Mouse (Mus musculus) brown adipose tissue, adult 24 weeks (tissue): ENCODE measurements around the gene Cpa4. TPM values are rescaled to one million over a fixed set of nuclear protein-coding genes. Genes with fewer than 3 reads are reported as not detected.

Experiments
- H3K27ac ChIP-seq: fragments of 200-500 bp; replicated peaks from 2 replicates; pipeline ENCODE4 v1.5.1; 2012; ENCODE audit warnings: low read depth, mild to moderate bottlenecking, low read length
- H3K4me1 ChIP-seq: fragments of 200-500 bp; 2 replicates; pipeline ENCODE4 v1.6.1; 2012; ENCODE audit warnings: low read length, mixed read lengths; ENCODE audit not compliant: control insufficient read depth, insufficient read depth, insufficient read length
- H3K4me3 ChIP-seq: fragments of 200-500 bp; 2 replicates; pipeline ENCODE4 v1.5.1; 2012; ENCODE audit warnings: low read depth, mild to moderate bottlenecking, low read length, moderate library complexity; ENCODE audit not compliant: insufficient read depth
- polyA plus RNA-seq: library from polyadenylated mRNA; stranded (reverse); fragments of >200 nt; gene quantifications from 2 replicates; pipeline ENCODE4 v1.2.4, GENCODE M21; 2012; ENCODE audit not compliant: missing spikeins, insufficient read depth, insufficient read length

Cpa4 gene
- polyA plus RNA-seq, 1 experiment, result not detected

DNA sequence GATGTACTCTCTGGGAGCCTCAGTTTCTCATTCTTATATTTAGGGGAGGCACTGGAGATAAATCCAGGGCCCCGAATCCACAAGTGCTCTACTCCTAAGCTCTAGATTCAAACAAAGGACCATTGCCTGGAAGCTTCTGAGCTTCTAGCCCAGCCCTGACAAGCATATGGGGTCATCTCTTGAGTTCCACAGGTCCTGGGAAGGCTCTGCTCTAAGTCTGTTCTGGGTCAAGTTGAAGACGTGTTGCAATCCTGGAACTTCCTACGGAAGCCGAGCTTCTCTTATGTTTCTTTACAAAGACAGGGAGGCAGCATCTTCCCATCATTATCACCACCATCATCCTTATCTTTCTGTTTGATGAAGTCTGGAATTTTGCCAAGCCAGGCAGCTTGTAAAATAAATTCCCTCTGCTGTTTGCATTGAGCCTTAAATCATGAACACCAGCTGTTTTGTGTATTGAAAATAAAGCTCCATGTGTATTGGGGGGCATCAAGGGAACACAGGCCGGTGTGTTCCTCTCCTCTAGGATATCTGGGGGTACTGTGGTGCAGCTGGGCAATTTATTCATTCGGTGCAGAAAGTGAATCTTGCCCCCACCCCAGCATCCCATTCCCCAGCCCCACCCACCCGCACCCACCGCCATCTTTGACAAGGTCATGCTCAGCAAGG lies 28.2 kb downstream of the Cpa4 start:
- no peaks in the 10 kb centered on the region for H3K4me1 ChIP-seq
- H3K27ac ChIP-seq, result no peak overlapping the region

DNA sequence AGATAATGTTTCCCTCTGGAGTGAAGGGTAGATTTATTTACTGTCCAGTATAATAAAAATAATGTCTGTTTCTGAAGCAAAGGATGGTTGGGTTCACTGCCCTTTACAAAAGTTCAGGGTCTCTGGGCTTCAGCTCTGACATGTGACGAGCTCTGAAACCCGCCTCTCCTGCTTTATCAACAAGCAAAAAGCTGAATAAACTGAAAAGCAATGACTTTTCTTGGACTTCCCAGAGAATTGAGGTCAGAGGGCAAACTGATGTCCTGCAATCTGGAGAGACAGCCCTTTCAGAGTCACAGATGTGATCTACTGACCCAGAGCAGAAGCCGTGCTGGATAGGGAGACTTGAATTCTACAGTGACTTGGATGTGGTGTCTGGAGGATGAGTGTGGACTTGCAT lies 31.9 kb downstream of the Cpa4 start:
- no peaks in the 10 kb centered on the region for H3K4me1 ChIP-seq
- H3K4me3 ChIP-seq, result no peak overlapping the region
- no peak overlapping the region for H3K27ac ChIP-seq

More for the DNA sequence above, 28.2 kb downstream of the Cpa4 start:
- H3K4me3 ChIP-seq, result no peak overlapping the region

- no peak overlapping the region for H3K27ac ChIP-seq
- H3K4me3 ChIP-seq, result no peak overlapping the region
- no peaks in the 10 kb centered on the region for H3K4me1 ChIP-seq
Observed at GRCm38 (mm10) chr6:30600995-30601394, 32.8 kb downstream of the Cpa4 start.

- Histone ChIP-seq H3K27ac (no peak overlapping the region), H3K4me3 (no peak overlapping the region), H3K4me1 (no peaks in the 10 kb centered on the region)
Observed at GRCm38 (mm10) chr6:30604342-30604867, 36.2 kb downstream of the Cpa4 start.

DNA sequence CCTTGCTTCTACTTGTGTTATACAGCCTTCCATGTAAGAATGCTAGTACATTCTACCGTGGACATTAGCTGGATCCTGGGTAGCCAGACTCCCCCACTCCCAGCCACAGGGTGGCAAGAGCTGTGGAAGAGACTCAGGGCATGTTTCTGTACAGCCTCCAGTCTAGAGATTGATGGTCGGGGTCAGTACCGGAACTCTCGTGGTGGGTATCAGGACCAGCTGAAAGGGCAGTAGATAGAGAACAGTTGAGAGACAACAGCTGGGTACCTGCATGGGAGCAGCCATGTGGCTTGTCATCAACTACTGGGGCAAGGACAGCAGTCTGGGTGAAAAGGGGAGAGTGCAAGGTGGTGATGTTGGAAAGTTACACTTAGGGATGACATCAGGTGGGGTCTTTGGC lies 36.9 kb downstream of the Cpa4 start:
- H3K4me3 ChIP-seq, result no peak overlapping the region
- no peaks in the 10 kb centered on the region for H3K4me1 ChIP-seq

DNA sequence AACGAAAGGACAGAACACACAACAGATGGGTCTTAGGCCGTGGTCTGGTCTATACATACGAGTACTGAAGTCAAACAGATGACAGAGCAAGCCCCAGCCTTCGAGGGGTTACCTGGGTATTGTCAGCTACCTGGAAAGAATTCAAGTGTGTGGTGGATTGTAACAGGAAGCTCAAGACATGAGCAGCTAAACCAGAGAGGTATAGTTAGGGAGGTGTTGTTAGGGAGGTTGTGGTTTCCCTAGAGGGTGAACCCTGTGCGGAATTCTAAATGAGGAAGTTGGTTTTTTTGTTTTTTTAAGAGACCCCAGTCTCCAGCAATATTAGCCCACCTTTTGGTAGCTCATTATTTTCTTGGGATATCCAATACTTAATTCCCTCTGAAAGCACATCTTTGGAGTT lies 37.5 kb downstream of the Cpa4 start:
- Histone ChIP-seq H3K27ac (no peak overlapping the region), H3K4me1 (no peaks in the 10 kb centered on the region), H3K4me3 (no peak overlapping the region)

More for the DNA sequence above, 36.9 kb downstream of the Cpa4 start:
- no peak overlapping the region for H3K27ac ChIP-seq

DNA sequence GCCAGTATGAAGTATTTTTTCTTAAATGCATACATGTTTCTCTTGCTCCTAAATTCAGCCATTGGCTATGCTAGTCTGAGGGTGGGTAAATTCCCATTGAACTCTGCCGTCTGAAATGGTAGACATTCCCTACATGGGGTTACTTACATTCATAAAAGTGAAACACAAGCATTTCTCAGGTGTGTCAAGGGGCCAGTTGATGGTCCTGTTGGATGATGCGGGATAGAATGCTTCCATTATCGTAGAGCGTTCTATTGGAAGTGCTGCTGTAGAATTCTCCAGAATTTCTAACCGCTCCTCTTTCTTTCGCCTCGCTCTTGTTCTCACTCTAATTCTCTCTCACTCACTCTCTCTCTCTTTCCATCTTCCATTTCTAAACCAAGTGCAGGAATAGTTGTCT lies 42.5 kb downstream of the Cpa4 start, which contains the start of gene Cpa5:
Cpa5 (plus strand) TSS at position 301 of the 400 bp plus-strand sequence.
- H3K4me3 ChIP-seq, result no peak within 1 kb of the TSS
- no peak within 1 kb of the TSS for H3K27ac ChIP-seq

DNA sequence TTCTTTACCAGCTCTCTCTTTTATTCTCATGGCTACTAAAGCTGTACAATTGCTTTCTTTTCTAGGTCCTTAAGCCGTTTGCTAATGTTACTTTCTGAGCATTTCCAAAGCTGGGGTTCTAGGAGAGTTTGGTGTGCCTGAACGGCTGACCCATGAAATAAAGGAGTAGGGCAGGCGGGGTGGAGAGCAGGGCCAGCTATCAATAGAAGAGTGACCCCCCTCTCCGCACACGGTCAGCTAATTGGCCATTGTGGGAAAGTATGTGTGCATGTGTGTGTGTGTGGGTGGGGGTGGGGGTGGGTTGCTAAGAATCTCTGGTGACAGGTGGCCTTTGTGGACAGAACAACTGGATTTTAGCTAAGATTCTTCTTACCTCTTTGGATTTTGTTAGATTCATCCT lies 43.0 kb downstream of the Cpa4 start:
- H3K4me3 ChIP-seq, result no peak overlapping the region
- H3K4me1 ChIP-seq, result no peaks in the 10 kb centered on the region
- H3K27ac ChIP-seq, result no peak overlapping the region

More for the DNA sequence above, 42.5 kb downstream of the Cpa4 start, which contains the start of gene Cpa5:
- no peaks in the 10 kb centered on the region for H3K4me1 ChIP-seq

- Histone ChIP-seq H3K27ac (no peak overlapping the region), H3K4me3 (no peak overlapping the region), H3K4me1 (no peaks in the 10 kb centered on the region)
Observed at GRCm38 (mm10) chr6:30614251-30614650, 46.1 kb downstream of the Cpa4 start.

DNA sequence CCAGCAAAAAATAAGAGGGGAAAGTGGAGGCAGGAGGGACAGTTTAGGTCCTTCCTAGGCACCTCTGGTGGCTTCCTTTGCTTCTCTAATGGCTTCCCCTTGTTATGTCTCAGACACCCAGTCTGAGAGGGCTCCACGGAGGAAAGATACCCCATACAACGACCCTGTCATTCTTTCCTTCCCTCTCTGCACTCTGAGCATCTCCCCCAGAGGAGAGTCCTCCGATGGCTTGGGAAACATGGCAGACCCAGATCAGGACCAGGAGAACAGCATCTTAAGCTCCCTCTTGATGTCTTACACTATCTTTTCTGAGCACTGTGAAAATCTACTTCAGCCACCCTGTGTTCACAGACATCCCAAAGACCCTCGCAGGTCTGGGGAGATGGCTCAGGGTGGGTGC lies 47.6 kb downstream of the Cpa4 start:
- Histone ChIP-seq H3K27ac (no peak overlapping the region), H3K4me3 (no peak overlapping the region), H3K4me1 (no peaks in the 10 kb centered on the region)

GRCm38 (mm10) chr6:30616491-30616941 lies 48.3 kb downstream of the Cpa4 start:
- Histone ChIP-seq H3K4me1 (no peaks in the 10 kb centered on the region), H3K4me3 (no peak overlapping the region), H3K27ac (no peak overlapping the region)

GRCm38 (mm10) chr6:30617020-30617958 lies 49.1 kb downstream of the Cpa4 start:
- no peak overlapping the region for H3K27ac ChIP-seq
- H3K4me1 ChIP-seq, result no peaks in the 10 kb centered on the region
- no peak overlapping the region for H3K4me3 ChIP-seq

DNA sequence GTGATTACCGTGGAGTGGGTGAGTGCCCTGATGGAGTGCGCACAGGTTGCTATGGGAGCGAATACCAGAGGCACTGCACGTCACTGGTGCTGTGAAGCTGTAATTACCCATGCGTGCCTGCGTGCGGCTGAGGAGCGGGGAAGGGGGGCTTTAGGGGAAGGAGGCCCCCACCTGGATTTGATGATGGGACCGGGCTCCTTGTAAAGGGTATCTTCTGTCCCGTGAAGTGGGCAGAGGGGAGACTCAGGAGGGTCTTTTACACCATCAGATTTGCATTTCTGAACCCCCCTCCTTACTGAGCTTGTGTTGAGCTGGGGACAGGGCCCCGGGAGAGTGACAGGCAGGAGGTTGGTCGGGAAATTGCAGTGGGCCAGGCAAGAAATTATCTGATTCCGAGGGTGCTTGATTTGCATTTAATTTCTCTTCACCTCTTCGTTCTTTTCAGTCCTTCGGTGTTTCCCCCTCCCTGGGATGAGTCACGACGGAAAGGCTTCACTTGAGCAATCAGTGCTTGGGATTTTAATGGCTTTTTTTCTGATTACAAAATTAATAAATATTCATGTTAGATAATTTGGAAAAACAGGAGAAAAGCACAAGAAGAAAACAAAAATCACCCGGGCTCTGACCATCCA lies 49.9 kb downstream of the Cpa4 start:
- Histone ChIP-seq H3K4me3 (no peak overlapping the region), H3K4me1 (no peaks in the 10 kb centered on the region), H3K27ac (no peak overlapping the region)

DNA sequence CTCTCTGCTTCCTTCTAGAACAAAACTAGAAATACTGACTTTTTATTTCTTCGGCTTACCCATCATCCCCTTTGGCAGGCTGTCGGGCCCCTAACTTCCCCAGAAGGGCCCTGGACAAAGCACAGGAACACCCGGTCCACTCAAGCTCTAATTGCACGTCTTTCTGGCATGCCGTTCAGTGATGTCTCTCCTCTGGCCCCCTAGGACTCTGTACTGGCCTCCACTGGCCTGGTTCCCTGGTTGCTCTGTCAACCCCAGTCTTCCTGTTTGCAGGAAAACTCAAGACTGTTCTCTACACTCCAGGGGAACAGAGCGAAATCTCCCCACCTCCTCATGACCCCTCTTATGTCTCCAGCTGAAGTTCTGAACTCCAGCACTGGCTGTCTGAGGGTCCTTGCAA lies 50.6 kb downstream of the Cpa4 start:
- no peak overlapping the region for H3K27ac ChIP-seq
- no peak overlapping the region for H3K4me3 ChIP-seq
- no peaks in the 10 kb centered on the region for H3K4me1 ChIP-seq

GRCm38 (mm10) chr6:30619606-30620005 lies 51.4 kb downstream of the Cpa4 start:
- no peak overlapping the region for H3K4me3 ChIP-seq
- H3K4me1 ChIP-seq, result no peaks in the 10 kb centered on the region

More at GRCm38 (mm10) chr6:30619606-30620005, 51.4 kb downstream of the Cpa4 start:
- H3K27ac ChIP-seq, result no peak overlapping the region
